13 mouse cellular contexts compared by ENCODE assay signal in genomic region chr11:12430231-12431041, GRCm38 (mm10). TPM values are rescaled to one million over a fixed set of nuclear protein-coding genes. Genes with fewer than 3 reads are reported as not detected.
DNase-seq lines count a peak whose midpoint lies in the region; ATAC-seq and TF ChIP-seq lines count a peak whose summit lies in the region.
"Had no signal": no experiment of that assay in that cellular context is flagged by ENCODE, and none has a peak within 500 bp of the region (broad histone marks: within the 10 kb centered on the region; RNA-seq: fewer than 3 reads in every experiment).

No protein-coding gene starts in this region.

- no peak for ATAC-seq in heart, postnatal 0 days (ENCODE audit: insufficient read depth, low read depth)
- ATAC-seq in neural tube, embryonic 11.5 days (ENCODE audit: insufficient read depth, low FRiP score, low TSS enrichment), result peak; percentile 62
- ATAC-seq in hindbrain, embryonic 16.5 days, result 0 out of 2 replicates have a peak, but pooled peaks have one; percentile 49

- TF ChIP-seq EP300 in heart, postnatal 0 days (IDR thresholded peaks at IDR 0.05; ENCODE audit: low read depth), result no peak

- H3K9ac ChIP-seq in heart, postnatal 0 days (replicated peaks; ENCODE audit: low read depth, low read length), result no peak overlapping the region
- no peak overlapping the region for H3K9ac ChIP-seq in neural tube, embryonic 11.5 days (ENCODE audit: low read length)
- no peak overlapping the region for H3K9ac ChIP-seq in hindbrain, embryonic 16.5 days (ENCODE audit: low read depth, low read length)

- peak overlapping the region; percentile 38; the same call in 1 of the 2 replicates for H3K27ac ChIP-seq in heart, postnatal 0 days (ENCODE audit: low read depth)
- H3K27ac ChIP-seq in neural tube, embryonic 11.5 days (ENCODE audit: low read depth, low read length), result peak overlapping the region; percentile 17; the same call in 1 of the 2 replicates
- no peak overlapping the region for H3K27ac ChIP-seq in hindbrain, embryonic 16.5 days (ENCODE audit: low read depth, low read length)

- H3K4me2 ChIP-seq in heart, postnatal 0 days (ENCODE audit: low read depth, low read length), result no peak overlapping the region
- H3K4me2 ChIP-seq in neural tube, embryonic 11.5 days (ENCODE audit: low read depth), result no peak overlapping the region
- H3K4me2 ChIP-seq in hindbrain, embryonic 16.5 days (ENCODE audit: low read length), result no peak overlapping the region

- no peaks in the 10 kb centered on the region for H3K36me3 ChIP-seq in heart, postnatal 0 days (replicated peaks; ENCODE audit: control insufficient read depth, insufficient read depth, low read length)
- no peaks in the 10 kb centered on the region for H3K36me3 ChIP-seq in neural tube, embryonic 11.5 days (ENCODE audit: control insufficient read depth, insufficient read depth, low read length)
- no peaks in the 10 kb centered on the region for H3K36me3 ChIP-seq in hindbrain, embryonic 16.5 days (ENCODE audit: control insufficient read depth, insufficient read depth, low read length)

- no peaks in the 10 kb centered on the region for H3K9me3 ChIP-seq in heart, postnatal 0 days (replicated peaks; ENCODE audit: control insufficient read depth, low read length)
- no peaks in the 10 kb centered on the region for H3K9me3 ChIP-seq in neural tube, embryonic 11.5 days (ENCODE audit: control insufficient read depth, low read length)
- H3K9me3 ChIP-seq in hindbrain, embryonic 16.5 days (ENCODE audit: control insufficient read depth, low read length), result no peaks in the 10 kb centered on the region

- no peaks in the 10 kb centered on the region for H3K27me3 ChIP-seq in heart, postnatal 0 days (ENCODE audit: control insufficient read depth, insufficient read depth, low read length)
- no peaks in the 10 kb centered on the region for H3K27me3 ChIP-seq in neural tube, embryonic 11.5 days (ENCODE audit: control insufficient read depth, insufficient read depth, low read length)
- no peaks in the 10 kb centered on the region for H3K27me3 ChIP-seq in hindbrain, embryonic 16.5 days (replicated peaks; ENCODE audit: control insufficient read depth, insufficient read depth, low read length)

- WGBS in heart, postnatal 0 days, result 19% methylated on average over 4 of the region's 4 CpGs
- WGBS in neural tube, embryonic 11.5 days, result 21% methylated on average over 4 of the region's 4 CpGs
- WGBS in hindbrain, embryonic 16.5 days, result 14% methylated on average over 4 of the region's 4 CpGs

- DNase-seq in heart, postnatal 0 days (ENCODE audit: low spot score), result no peak
- DNase-seq in heart, postnatal 4 days, result no peak
- peak; percentile 42 for DNase-seq in neural tube, embryonic 11.5 days (ENCODE audit: low spot score)
- no peak for DNase-seq in neural tube, embryonic 10.5 days (ENCODE audit: extremely low spot score, low spot score)
- peak; percentile 21 for DNase-seq in yolk sac, embryonic 10.5 days (ENCODE audit: low spot score)
- DNase-seq in ovary, postnatal 36 days (ENCODE audit: low spot score), result no peak
- no peak for DNase-seq in layer of hippocampus, adult 9-10 months (ENCODE audit: low spot score)
- DNase-seq: adrenal gland, adult 2 months; cerebellum, adult 2 months; kidney, adult 9 months; thymus, postnatal 36 days had no signal

- H3K4me1 ChIP-seq in heart, postnatal 0 days (ENCODE audit: control insufficient read depth, insufficient read depth), result peaks cover 19% of the 10 kb centered on the region
- no peaks in the 10 kb centered on the region for H3K4me1 ChIP-seq in neural tube, embryonic 11.5 days (ENCODE audit: control insufficient read depth, insufficient read depth, low read length)
- H3K4me1 ChIP-seq in hindbrain, embryonic 16.5 days (ENCODE audit: control insufficient read depth, insufficient read depth, low read depth, low read length), result peaks cover 3% of the 10 kb centered on the region

- TF ChIP-seq CTCF in heart, postnatal 0 days (IDR thresholded peaks at IDR 0.05; ENCODE audit: low read depth), result no peak

- no peak overlapping the region for H3K4me3 ChIP-seq in heart, postnatal 0 days (ENCODE audit: low read depth, low read length)
- H3K4me3 ChIP-seq in neural tube, embryonic 11.5 days (ENCODE audit: low read depth, low read length), result no peak overlapping the region
- no peak overlapping the region for H3K4me3 ChIP-seq in hindbrain, embryonic 16.5 days (ENCODE audit: low read length)

RNA-seq across cellular contexts. Expression of gene Cobl, which starts 34.3 kb away (rescaled TPM):
- total RNA-seq in heart, postnatal 0 days (2014; rRNA removed; ENCODE audit: low replicate concordance), result 20.5 and 30.8 TPM in 2 replicates
- 38.7 and 42.5 TPM in 2 replicates for polyA plus RNA-seq in heart, postnatal 0 days (2015; fragmentation: Nextera tagmentation; extraction: Ambion mirVana)
- total RNA-seq in heart, postnatal 4 days (2021), result 10 to 100 TPM; 48.6 to 50.2 TPM
- polyA plus RNA-seq in neural tube, embryonic 11.5 days (2014; fragmentation: Nextera tagmentation; extraction: Ambion mirVana), result 2.7 and 5.6 TPM in 2 replicates
- 14.9 and 15.4 TPM in 2 replicates for polyA plus RNA-seq in hindbrain, embryonic 16.5 days (2015; fragmentation: Nextera tagmentation; extraction: Ambion mirVana)
- total RNA-seq: megakaryocyte-erythroid progenitor cell, adult 5-6 weeks had no signal

Comparison
In these comparisons a context has a peak if more than half of its experiments do, and no peak if none do; other contexts are left out.
1. DNase-seq: peak in neural tube, embryonic 11.5 days (single experiment) and yolk sac, embryonic 10.5 days (single experiment); none in heart, postnatal 0 days (single experiment), heart, postnatal 4 days (single experiment), neural tube, embryonic 10.5 days (single experiment), ovary, postnatal 36 days (single experiment) and layer of hippocampus, adult 9-10 months (single experiment).